Mouse (Mus musculus): ENCODE measurements at regions not wholly inside any gene's neighbourhood (a gene's known extent, or its start where the extent isn't known, plus 50 kb on each side); places are given as distances from the start of the nearest gene placed in this dataset.
A peak's percentile ranks its signal among the peaks of the same experiment; 100 is the strongest.

GRCm38 (mm10) chr10:126628057-126628456 is 273.1 kb downstream of the Atp23 start:
- ATAC-seq (ENCODE audit: low FRiP score) (no peak), DNase-seq (ENCODE audit: low spot score) (no peak)
- Histone ChIP-seq H3K4me2 (replicated peaks; ENCODE audit: low read depth, low read length) (no peak overlapping the region), H3K36me3 (ENCODE audit: control insufficient read depth, insufficient read depth, low read length) (no peaks in the 10 kb centered on the region), H3K4me1 (replicated peaks; ENCODE audit: control insufficient read depth, insufficient read depth, low read length) (no peaks in the 10 kb centered on the region), H3K9ac (ENCODE audit: low read depth, low read length) (no peak overlapping the region), H3K27ac (ENCODE audit: low read depth, low read length) (no peak overlapping the region), H3K9me3 (ENCODE audit: control insufficient read depth, low read length) (no peaks in the 10 kb centered on the region), H3K27me3 (ENCODE audit: control insufficient read depth, insufficient read depth, low read length) (no peaks in the 10 kb centered on the region), H3K4me3 (ENCODE audit: low read depth, low read length) (no peak overlapping the region)
- WGBS = 61% methylated on average over 4 of the region's 4 CpGs

GRCm38 (mm10) chr10:126625466-126625865 is 275.7 kb downstream of the Atp23 start:
- ATAC-seq (ENCODE audit: low FRiP score) = no peak
- DNase-seq (ENCODE audit: low spot score) = peak; percentile 52

GRCm38 (mm10) chr10:126620802-126621201 is 280.4 kb downstream of the Atp23 start:
- Histone ChIP-seq H3K4me3 (ENCODE audit: low read depth, low read length) (no peak overlapping the region), H3K27me3 (ENCODE audit: control insufficient read depth, insufficient read depth, low read length) (no peaks in the 10 kb centered on the region), H3K9ac (ENCODE audit: low read depth, low read length) (no peak overlapping the region), H3K27ac (ENCODE audit: low read depth, low read length) (no peak overlapping the region), H3K4me1 (replicated peaks; ENCODE audit: control insufficient read depth, insufficient read depth, low read length) (no peaks in the 10 kb centered on the region), H3K4me2 (replicated peaks; ENCODE audit: low read depth, low read length) (no peak overlapping the region), H3K9me3 (ENCODE audit: control insufficient read depth, low read length) (no peaks in the 10 kb centered on the region), H3K36me3 (ENCODE audit: control insufficient read depth, insufficient read depth, low read length) (no peaks in the 10 kb centered on the region)
- DNase-seq (ENCODE audit: low spot score) = no peak
- WGBS = 73% methylated on average over 6 of the region's 6 CpGs
- no peak for ATAC-seq (ENCODE audit: low FRiP score)

More at GRCm38 (mm10) chr10:126625466-126625865, 275.7 kb downstream of the Atp23 start:
- Histone ChIP-seq H3K4me3 (ENCODE audit: low read depth, low read length) (no peak overlapping the region), H3K9me3 (ENCODE audit: control insufficient read depth, low read length) (no peaks in the 10 kb centered on the region), H3K9ac (ENCODE audit: low read depth, low read length) (no peak overlapping the region), H3K27me3 (ENCODE audit: control insufficient read depth, insufficient read depth, low read length) (no peaks in the 10 kb centered on the region), H3K4me1 (replicated peaks; ENCODE audit: control insufficient read depth, insufficient read depth, low read length) (no peaks in the 10 kb centered on the region), H3K27ac (ENCODE audit: low read depth, low read length) (no peak overlapping the region), H3K36me3 (ENCODE audit: control insufficient read depth, insufficient read depth, low read length) (no peaks in the 10 kb centered on the region), H3K4me2 (replicated peaks; ENCODE audit: low read depth, low read length) (no peak overlapping the region)
- WGBS = 61% methylated on average over 7 of the region's 7 CpGs

GRCm38 (mm10) chr10:126619970-126620369 is 281.2 kb downstream of the Atp23 start:
- DNase-seq (ENCODE audit: low spot score) = no peak
- H3K36me3 ChIP-seq (ENCODE audit: control insufficient read depth, insufficient read depth, low read length) = no peaks in the 10 kb centered on the region
- H3K9ac ChIP-seq (ENCODE audit: low read depth, low read length) = no peak overlapping the region
- H3K9me3 ChIP-seq (ENCODE audit: control insufficient read depth, low read length) = no peaks in the 10 kb centered on the region
- WGBS = 44% methylated on average over 10 of the region's 10 CpGs
- H3K4me1 ChIP-seq (replicated peaks; ENCODE audit: control insufficient read depth, insufficient read depth, low read length) = no peaks in the 10 kb centered on the region
- no peak overlapping the region for H3K27ac ChIP-seq (ENCODE audit: low read depth, low read length)
- ATAC-seq (ENCODE audit: low FRiP score) = no peak
- no peak overlapping the region for H3K4me2 ChIP-seq (replicated peaks; ENCODE audit: low read depth, low read length)
- H3K4me3 ChIP-seq (ENCODE audit: low read depth, low read length) = no peak overlapping the region
- H3K27me3 ChIP-seq (ENCODE audit: control insufficient read depth, insufficient read depth, low read length) = no peaks in the 10 kb centered on the region

DNA sequence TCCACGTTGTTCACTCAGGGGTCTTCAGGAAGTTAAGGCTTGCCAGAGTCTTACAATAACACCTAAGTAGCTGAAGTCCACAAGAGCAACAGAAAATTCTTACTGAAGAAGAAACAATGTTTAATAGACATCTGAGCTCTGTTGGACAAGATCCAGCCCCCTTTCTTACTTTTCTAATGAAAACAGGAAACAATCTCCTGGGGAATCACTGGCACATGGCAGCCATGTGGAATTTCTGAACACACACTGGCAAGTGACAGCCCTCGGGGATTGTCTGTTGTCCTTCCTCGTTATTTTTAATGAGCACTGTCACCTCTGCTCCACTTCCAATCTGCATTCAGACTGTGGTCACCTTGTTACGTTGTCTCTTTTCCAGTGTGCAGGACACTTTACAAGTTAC is 288.9 kb downstream of the Atp23 start:
- DNase-seq (ENCODE audit: low spot score) (no peak), ATAC-seq (ENCODE audit: low FRiP score) (no peak)
- H3K36me3 ChIP-seq (ENCODE audit: control insufficient read depth, insufficient read depth, low read length) = no peaks in the 10 kb centered on the region
- H3K9me3 ChIP-seq (ENCODE audit: control insufficient read depth, low read length) = no peaks in the 10 kb centered on the region
- H3K27ac ChIP-seq (ENCODE audit: low read depth, low read length) = no peak overlapping the region
- no peak overlapping the region for H3K9ac ChIP-seq (ENCODE audit: low read depth, low read length)
- no peak overlapping the region for H3K4me3 ChIP-seq (ENCODE audit: low read depth, low read length)
- no peaks in the 10 kb centered on the region for H3K27me3 ChIP-seq (ENCODE audit: control insufficient read depth, insufficient read depth, low read length)
- no peaks in the 10 kb centered on the region for H3K4me1 ChIP-seq (replicated peaks; ENCODE audit: control insufficient read depth, insufficient read depth, low read length)
- H3K4me2 ChIP-seq (replicated peaks; ENCODE audit: low read depth, low read length) = no peak overlapping the region
- WGBS = 55% methylated on average over 4 of the region's 4 CpGs

DNA sequence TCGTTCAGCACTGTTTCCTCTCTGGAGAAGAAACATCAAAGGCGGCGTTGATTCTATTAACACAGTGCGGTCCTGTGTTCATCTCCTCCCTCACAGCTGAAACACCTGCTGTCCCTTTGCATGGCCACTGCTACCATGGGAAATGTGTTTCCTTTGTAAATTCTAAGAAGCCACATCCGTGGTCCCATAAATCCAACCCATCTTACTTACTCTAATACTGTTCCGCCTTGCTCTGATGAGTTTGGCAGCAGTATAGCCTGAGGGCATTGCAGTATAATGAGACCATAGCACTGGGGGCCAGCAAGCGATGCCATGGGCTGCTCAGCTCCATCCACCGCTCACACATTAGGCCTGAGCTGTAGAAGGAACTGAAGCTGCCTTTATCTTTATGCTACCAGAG is 290.6 kb downstream of the Atp23 start:
- WGBS = 87% methylated on average over 8 of the region's 8 CpGs
- no peaks in the 10 kb centered on the region for H3K27me3 ChIP-seq (ENCODE audit: control insufficient read depth, insufficient read depth, low read length)
- H3K36me3 ChIP-seq (ENCODE audit: control insufficient read depth, insufficient read depth, low read length) = no peaks in the 10 kb centered on the region
- DNase-seq (ENCODE audit: low spot score) (no peak), ATAC-seq (ENCODE audit: low FRiP score) (no peak)
- no peaks in the 10 kb centered on the region for H3K4me1 ChIP-seq (replicated peaks; ENCODE audit: control insufficient read depth, insufficient read depth, low read length)
- H3K4me3 ChIP-seq (ENCODE audit: low read depth, low read length) = no peak overlapping the region
- no peak overlapping the region for H3K27ac ChIP-seq (ENCODE audit: low read depth, low read length)
- no peak overlapping the region for H3K4me2 ChIP-seq (replicated peaks; ENCODE audit: low read depth, low read length)
- no peak overlapping the region for H3K9ac ChIP-seq (ENCODE audit: low read depth, low read length)
- H3K9me3 ChIP-seq (ENCODE audit: control insufficient read depth, low read length) = no peaks in the 10 kb centered on the region

GRCm38 (mm10) chr10:126599686-126600085 is 301.5 kb downstream of the Atp23 start:
- no peak overlapping the region for H3K4me3 ChIP-seq (ENCODE audit: low read depth, low read length)
- H3K9ac ChIP-seq (ENCODE audit: low read depth, low read length) = no peak overlapping the region
- no peaks in the 10 kb centered on the region for H3K4me1 ChIP-seq (replicated peaks; ENCODE audit: control insufficient read depth, insufficient read depth, low read length)
- no peaks in the 10 kb centered on the region for H3K36me3 ChIP-seq (ENCODE audit: control insufficient read depth, insufficient read depth, low read length)
- ATAC-seq (ENCODE audit: low FRiP score) = no peak
- H3K4me2 ChIP-seq (replicated peaks; ENCODE audit: low read depth, low read length) = no peak overlapping the region
- H3K9me3 ChIP-seq (ENCODE audit: control insufficient read depth, low read length) = no peaks in the 10 kb centered on the region
- DNase-seq (ENCODE audit: low spot score) = no peak
- H3K27ac ChIP-seq (ENCODE audit: low read depth, low read length) = no peak overlapping the region
- WGBS = 88% methylated on average over 2 of the region's 2 CpGs
- H3K27me3 ChIP-seq (ENCODE audit: control insufficient read depth, insufficient read depth, low read length) = no peaks in the 10 kb centered on the region

DNA sequence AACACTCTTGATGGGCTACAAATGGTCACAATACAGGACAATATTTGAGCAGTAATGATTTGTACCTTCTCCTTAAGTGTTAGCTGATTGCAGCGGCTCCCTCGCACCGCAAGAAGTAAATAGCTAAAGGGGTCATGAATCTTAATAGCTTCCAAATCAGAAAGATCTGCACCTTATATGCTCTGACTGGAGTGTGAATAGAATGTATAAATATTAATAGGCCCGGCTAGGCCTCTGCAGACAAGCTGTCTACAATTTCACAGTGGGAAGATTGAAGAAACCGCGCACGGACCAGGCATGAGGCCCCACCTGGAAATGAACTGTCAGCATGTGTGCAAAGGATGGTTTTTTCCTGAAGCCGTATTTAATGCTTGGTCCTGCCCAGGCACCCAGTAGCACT is 333.0 kb downstream of the Atp23 start:
- no peaks in the 10 kb centered on the region for H3K36me3 ChIP-seq (ENCODE audit: control insufficient read depth, insufficient read depth, low read length)
- H3K9me3 ChIP-seq (ENCODE audit: control insufficient read depth, low read length) = no peaks in the 10 kb centered on the region
- H3K9ac ChIP-seq (ENCODE audit: low read depth, low read length) = no peak overlapping the region
- H3K27ac ChIP-seq (ENCODE audit: low read depth, low read length) = no peak overlapping the region
- no peak overlapping the region for H3K4me3 ChIP-seq (ENCODE audit: low read depth, low read length)
- 59% methylated on average over 8 of the region's 8 CpGs for WGBS
- H3K27me3 ChIP-seq (ENCODE audit: control insufficient read depth, insufficient read depth, low read length) = no peaks in the 10 kb centered on the region
- H3K4me2 ChIP-seq (replicated peaks; ENCODE audit: low read depth, low read length) = no peak overlapping the region
- H3K4me1 ChIP-seq (replicated peaks; ENCODE audit: control insufficient read depth, insufficient read depth, low read length) = no peaks in the 10 kb centered on the region
- ATAC-seq (ENCODE audit: low FRiP score) (peak; percentile 67; the same call in 1 of the 2 replicates), DNase-seq (ENCODE audit: low spot score) (peak; percentile 1)

DNA sequence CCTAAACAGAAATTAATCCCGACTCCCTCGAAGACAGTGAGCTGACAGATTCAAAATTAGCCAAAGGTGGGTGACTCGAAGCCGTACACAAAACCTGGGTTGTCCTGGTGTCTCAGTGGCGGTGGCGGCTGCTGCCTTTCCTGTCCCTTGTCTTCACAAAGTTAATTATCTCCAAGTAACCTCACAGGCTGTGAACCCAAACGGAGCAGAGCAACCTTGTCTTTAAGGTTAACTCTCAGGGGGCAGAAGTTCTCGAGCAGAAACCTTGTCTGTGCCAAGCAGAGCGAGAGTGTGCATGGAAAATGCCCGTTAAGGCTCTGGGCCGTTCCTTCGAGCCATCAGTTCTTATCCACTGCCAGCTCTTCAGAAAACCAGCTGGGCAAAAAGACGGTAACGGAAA is 335.8 kb downstream of the Atp23 start:
- WGBS = 82% methylated on average over 14 of the region's 14 CpGs

More for the DNA sequence above, 335.8 kb downstream of the Atp23 start:
- Histone ChIP-seq H3K27me3 (ENCODE audit: control insufficient read depth, insufficient read depth, low read length) (no peaks in the 10 kb centered on the region), H3K9me3 (ENCODE audit: control insufficient read depth, low read length) (no peaks in the 10 kb centered on the region), H3K4me1 (replicated peaks; ENCODE audit: control insufficient read depth, insufficient read depth, low read length) (no peaks in the 10 kb centered on the region), H3K27ac (ENCODE audit: low read depth, low read length) (no peak overlapping the region), H3K4me3 (ENCODE audit: low read depth, low read length) (no peak overlapping the region), H3K9ac (ENCODE audit: low read depth, low read length) (no peak overlapping the region), H3K4me2 (replicated peaks; ENCODE audit: low read depth, low read length) (no peak overlapping the region), H3K36me3 (ENCODE audit: control insufficient read depth, insufficient read depth, low read length) (no peaks in the 10 kb centered on the region)
- ATAC-seq (ENCODE audit: low FRiP score) = no peak
- no peak for DNase-seq (ENCODE audit: low spot score)
